Mouse (Mus musculus): ENCODE data around the gene Gm49405.

- TF ChIP-seq HCFC1 (IDR thresholded peaks at IDR 0.05; ENCODE audit: borderline replicate concordance, insufficient read depth, low read length) (no peak), CHD2 (IDR thresholded peaks at IDR 0.05; ENCODE audit: low read depth, low read length) (no peak), MAFK (IDR thresholded peaks at IDR 0.05; ENCODE audit: insufficient read depth, low read depth, low read length) (no peak)
These were observed 44.6 kb upstream of the Gm49405 start for GRCm38 (mm10) chr19:3955804-3956203.

All from ES-E14 (cell line).